Mouse (Mus musculus) hindbrain, embryonic 12.5 days (tissue): ENCODE measurements around the gene Hsd17b1. TPM values are rescaled to one million over a fixed set of nuclear protein-coding genes. Genes with fewer than 3 reads are reported as not detected.
A peak's percentile ranks its signal among the peaks of the same experiment; 100 is the strongest.

ENCODE experiments used
- ATAC-seq: fragments of 200-750 bp; cut with Nextera tagmentation; 2 replicates; pipeline ENCODE4 v1.8.0; 2017; ENCODE audit warnings: moderate TSS enrichment; ENCODE audit not compliant: low FRiP score
- H3K27ac ChIP-seq: fragments of 300-500 bp; sonication (generic); 2 replicates; pipeline ENCODE4 v1.5.1; 2016; ENCODE audit warnings: mild to moderate bottlenecking
- H3K27me3 ChIP-seq: fragments of 300-500 bp; sonication (generic); 2 replicates; pipeline ENCODE4 v1.6.1; 2016; ENCODE audit warnings: mild to moderate bottlenecking
- H3K36me3 ChIP-seq: fragments of 300-500 bp; sonication (generic); 2 replicates; pipeline ENCODE4 v1.6.1; 2016; ENCODE audit warnings: mild to moderate bottlenecking
- H3K4me1 ChIP-seq: fragments of 300-500 bp; sonication (generic); 2 replicates; pipeline ENCODE4 v1.6.1; 2016
- H3K4me2 ChIP-seq: fragments of 300-500 bp; sonication (generic); replicated peaks from 2 replicates; pipeline ENCODE4 v1.6.1; 2016; ENCODE audit warnings: mild to moderate bottlenecking
- H3K4me3 ChIP-seq: fragments of 300-500 bp; sonication (generic); 2 replicates; pipeline ENCODE4 v1.5.1; 2016; ENCODE audit warnings: mild to moderate bottlenecking
- H3K9ac ChIP-seq: fragments of 300-500 bp; sonication (generic); 2 replicates; pipeline ENCODE4 v1.6.1; 2016; ENCODE audit warnings: mild to moderate bottlenecking, moderate library complexity
- H3K9me3 ChIP-seq: fragments of 300-500 bp; sonication (generic); replicated peaks from 2 replicates; pipeline ENCODE4 v1.6.1; 2016; ENCODE audit warnings: mild to moderate bottlenecking
- WGBS: fragments of 180-500 bp; shearing (Covaris S2); methylation state at CpG from one replicate; pipeline ENCODE4 v1.1.7; 2016; 5-methylcytosine and 5-hydroxymethylcytosine counted together
- polyA plus RNA-seq: library from polyadenylated mRNA; unstranded; fragments of >200 nt; fragmentation: Nextera tagmentation; extraction: Ambion mirVana; gene quantifications from 2 replicates; pipeline ENCODE4 v1.2.1, GENCODE M21; 2016

Hsd17b1 gene
- polyA plus RNA-seq, 1 experiment from 2014 or later = 0.26 TPM

DNA sequence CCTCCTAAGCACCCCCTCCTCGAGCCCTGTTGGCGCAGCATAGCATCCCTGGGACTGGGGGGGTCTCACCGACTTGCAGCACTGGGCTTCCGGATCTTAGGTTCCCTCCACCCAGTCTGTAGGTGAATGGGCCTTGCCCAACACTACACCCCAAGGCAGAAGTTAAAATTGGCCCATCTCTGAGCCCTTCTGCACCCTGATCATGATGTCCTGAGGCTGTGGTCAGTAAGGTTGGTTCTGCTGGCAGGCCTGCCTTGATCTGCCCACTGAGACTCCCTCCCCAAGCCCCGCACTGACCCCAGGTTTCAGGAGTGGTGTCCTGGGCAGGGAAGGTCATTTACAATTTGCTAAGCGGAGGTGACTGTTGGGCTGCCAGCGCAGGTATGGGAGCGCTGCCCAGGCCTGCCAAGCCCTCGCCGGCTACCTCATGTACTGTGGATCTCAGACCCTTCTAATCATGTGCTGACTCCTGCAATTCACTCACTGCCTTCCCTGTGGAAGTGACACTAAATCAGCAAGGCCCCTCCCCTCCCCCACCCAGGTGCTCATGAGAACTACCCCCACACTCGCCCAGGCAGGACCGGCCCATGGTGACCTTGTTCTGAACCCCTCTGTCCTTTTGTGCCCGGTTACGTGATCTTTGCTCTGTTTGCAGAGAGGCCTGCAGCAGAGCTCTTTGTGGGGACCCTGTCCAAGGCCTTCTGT, 15.1 kb upstream of the Hsd17b1 start:
- H3K27ac ChIP-seq = peak overlapping the region; percentile 71
- WGBS = 80% methylated on average over 14 of the region's 14 CpGs
- no peak overlapping the region for H3K4me3 ChIP-seq

DNA sequence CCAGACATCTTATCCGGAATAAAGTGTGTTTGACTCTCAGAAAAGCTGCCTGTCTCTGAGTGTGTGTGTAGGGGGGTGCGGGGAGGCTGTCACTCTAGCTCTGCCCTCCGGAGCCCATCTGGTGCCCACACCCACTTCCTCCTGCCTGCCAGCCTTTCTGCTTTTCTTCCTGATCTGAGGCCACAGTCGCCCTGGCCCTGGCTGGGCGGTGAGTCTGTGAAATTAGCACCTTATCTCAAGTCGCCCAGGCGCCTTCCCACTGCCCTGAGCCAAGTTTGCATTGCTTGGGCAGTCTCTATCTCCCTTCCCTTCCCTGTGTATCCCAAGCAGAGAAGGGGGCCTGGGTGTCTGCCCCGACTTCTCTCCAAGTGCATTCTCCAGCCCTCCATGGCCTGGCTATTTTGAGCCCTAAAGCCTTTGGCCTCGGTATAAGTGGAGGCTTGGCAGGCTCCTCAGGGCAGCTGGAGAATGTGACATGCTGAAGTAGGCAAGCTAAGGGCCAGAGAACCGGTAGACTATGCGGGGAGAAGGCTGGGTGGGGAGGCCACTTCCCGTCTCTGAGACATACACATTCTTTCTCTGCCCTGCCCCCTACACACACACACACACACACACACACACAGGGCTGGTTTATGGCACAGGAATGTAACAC, 14.4 kb upstream of the Hsd17b1 start:
- no peak for ATAC-seq
- Histone ChIP-seq H3K27me3 (0 out of 2 replicates have a peak, but pooled peaks cover 2% of the 10 kb centered on the region), H3K9ac (peak overlapping the region; percentile 27), H3K27ac (peak overlapping the region; percentile 71), H3K36me3 (peaks cover 54% of the 10 kb centered on the region), H3K4me3 (no peak overlapping the region), H3K4me1 (peaks cover 19% of the 10 kb centered on the region), H3K9me3 (no peaks in the 10 kb centered on the region), H3K4me2 (no peak overlapping the region)
- 53% methylated on average over 12 of the region's 12 CpGs for WGBS

More for the DNA sequence above, 15.1 kb upstream of the Hsd17b1 start:
- ATAC-seq = no peak
- Histone ChIP-seq H3K9me3 (no peaks in the 10 kb centered on the region), H3K9ac (peak overlapping the region; percentile 27; the same call in 1 of the 2 replicates), H3K36me3 (peaks cover 61% of the 10 kb centered on the region), H3K27me3 (no peaks in the 10 kb centered on the region), H3K4me1 (peaks cover 19% of the 10 kb centered on the region), H3K4me2 (no peak overlapping the region)

DNA sequence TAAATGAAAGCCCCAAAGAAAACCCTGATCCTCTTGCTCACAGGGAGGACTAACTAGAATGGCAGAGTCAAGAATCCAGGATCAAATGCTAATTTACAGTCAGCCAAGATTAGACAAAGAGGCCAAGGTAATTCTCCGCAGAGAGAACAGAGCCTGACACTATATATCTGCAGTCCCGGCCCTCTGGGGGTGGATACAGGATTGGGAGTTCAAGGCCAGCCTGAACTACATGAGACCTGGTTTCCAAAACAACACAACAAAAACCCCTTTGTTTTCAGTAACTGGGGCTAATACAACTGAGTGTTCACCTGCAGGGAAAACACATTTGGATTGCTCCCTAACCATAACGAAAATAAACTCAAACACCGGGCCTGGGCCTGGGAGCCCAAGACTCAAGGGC, 13.7 kb upstream of the Hsd17b1 start:
- Histone ChIP-seq H3K9me3 (no peaks in the 10 kb centered on the region), H3K4me2 (no peak overlapping the region), H3K4me1 (peaks cover 19% of the 10 kb centered on the region), H3K36me3 (peaks cover 48% of the 10 kb centered on the region), H3K4me3 (no peak overlapping the region), H3K27me3 (0 out of 2 replicates have a peak, but pooled peaks cover 2% of the 10 kb centered on the region), H3K9ac (no peak overlapping the region), H3K27ac (peak overlapping the region; percentile 71)
- 86% methylated on average over 4 of the region's 4 CpGs for WGBS
- ATAC-seq = no peak

DNA sequence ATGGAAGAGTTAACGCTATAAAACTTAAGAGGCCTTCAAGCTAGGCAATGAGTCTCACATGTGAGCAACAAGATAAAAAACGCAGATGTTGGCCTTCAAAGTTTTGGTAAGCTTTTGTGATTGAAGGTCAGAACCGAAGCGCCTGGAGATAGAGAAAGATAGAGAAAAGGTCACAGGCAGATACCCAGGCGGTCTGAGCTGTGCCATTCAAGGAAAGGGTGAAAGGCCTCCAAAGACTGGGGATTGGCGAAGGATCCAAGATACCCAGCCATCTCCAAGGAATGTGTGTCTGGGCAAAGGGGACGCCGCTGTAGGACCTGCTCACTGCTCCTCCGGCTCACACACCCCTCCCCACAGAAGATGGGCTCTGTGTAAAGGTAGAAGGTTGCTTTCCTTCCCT, 13.2 kb upstream of the Hsd17b1 start:
- no peak overlapping the region for H3K9ac ChIP-seq
- H3K27ac ChIP-seq = no peak overlapping the region
- no peaks in the 10 kb centered on the region for H3K9me3 ChIP-seq
- no peak overlapping the region for H3K4me2 ChIP-seq
- H3K4me1 ChIP-seq = peaks cover 19% of the 10 kb centered on the region
- H3K27me3 ChIP-seq = 0 out of 2 replicates have a peak, but pooled peaks cover 2% of the 10 kb centered on the region
- H3K4me3 ChIP-seq = no peak overlapping the region
- ATAC-seq = no peak
- WGBS = 96% methylated on average over 9 of the region's 9 CpGs
- peaks cover 43% of the 10 kb centered on the region for H3K36me3 ChIP-seq

DNA sequence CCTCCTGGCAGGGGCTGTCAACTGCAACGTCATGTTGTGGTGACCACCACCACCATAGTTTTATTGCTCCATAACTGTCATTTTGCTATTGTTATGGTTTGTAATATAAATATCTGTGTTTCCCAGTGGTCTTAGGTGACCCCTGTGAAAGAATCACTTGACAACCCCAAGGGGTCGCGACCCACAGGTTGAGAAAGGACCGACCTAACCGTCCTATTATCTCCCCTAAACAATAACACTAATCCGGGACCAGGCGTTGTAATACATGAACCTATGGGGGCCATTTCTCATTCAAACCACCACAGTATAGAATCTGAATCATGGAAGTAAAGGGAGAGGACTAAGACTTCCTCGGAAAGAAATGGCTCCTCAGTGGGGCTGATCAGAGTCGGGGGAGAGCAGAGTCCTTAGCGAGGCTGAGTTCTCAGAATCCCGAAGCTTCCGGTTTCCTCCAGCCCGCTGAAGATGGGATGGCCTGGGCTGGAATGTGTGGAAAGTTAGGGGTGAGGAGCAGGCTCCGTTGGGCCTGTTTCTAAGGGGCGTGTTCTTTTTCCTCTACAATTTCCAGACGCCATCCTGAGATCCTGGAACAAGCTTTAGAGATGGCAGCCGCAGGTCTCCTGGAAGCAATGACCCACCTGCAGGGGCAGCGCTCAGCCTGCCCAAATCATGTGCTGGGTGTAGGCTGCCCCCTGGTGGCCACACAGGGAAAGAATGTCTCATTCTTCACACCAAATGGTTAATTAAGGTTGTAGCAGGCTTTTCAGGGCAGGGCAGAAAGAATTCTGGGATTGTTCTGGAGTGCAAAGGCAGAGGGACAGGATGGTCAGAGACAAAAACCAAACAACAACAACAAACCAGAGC, 11.4 kb upstream of the Hsd17b1 start:
- H3K36me3 ChIP-seq = peaks cover 26% of the 10 kb centered on the region
- peak overlapping the region; percentile 40; the same call in 1 of the 2 replicates for H3K9ac ChIP-seq
- no peak for ATAC-seq
- peak overlapping the region; percentile 23 for H3K4me3 ChIP-seq
- WGBS = 25% methylated on average over 18 of the region's 18 CpGs
- peaks cover 9% of the 10 kb centered on the region for H3K27me3 ChIP-seq
- H3K4me2 ChIP-seq = peak overlapping the region; percentile 53
- H3K27ac ChIP-seq = no peak overlapping the region
- H3K4me1 ChIP-seq = peaks cover 27% of the 10 kb centered on the region
- H3K9me3 ChIP-seq = no peaks in the 10 kb centered on the region

DNA sequence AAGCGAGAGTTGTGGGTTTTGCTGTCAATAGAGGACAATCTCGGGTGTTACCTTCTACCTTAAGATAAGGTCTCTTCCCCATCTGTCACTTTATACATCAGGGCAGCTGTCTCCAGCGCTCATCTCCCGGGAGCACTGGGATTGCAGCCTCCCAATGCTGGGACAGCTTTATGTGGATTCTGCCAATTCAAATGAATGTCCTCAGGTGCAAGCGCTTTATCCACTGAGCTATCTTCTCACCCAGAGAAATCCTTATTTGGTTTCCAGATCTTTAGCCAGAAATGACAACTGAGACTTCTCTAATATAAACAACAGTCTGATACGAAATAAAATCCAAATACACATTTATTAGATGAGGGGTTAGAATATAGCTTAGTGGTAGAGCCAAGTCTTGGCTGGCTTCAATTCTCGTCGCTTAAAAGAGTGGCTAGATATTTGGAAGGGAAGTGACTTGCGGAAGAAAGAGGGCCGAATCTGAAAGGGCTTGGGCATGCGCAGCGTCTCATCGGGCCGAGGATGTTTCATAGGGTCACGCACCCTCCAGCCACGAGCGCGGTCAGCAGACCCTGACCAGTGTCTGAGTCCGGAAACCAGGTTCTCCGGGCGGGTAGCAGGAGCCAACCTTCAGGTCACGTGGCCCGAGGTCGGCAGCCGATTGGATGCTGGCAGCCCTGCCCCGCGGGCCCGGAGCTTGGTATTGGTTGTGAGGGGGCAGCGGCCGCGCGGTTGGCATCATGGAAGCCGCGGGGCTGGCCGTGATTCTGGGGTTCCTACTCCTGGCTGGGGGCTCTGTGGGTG, 8.6 kb upstream of the Hsd17b1 start, which contains the start of gene Naglu:
Gene Naglu (plus strand): TSS at position 622 of the 798 bp plus-strand sequence.
- peaks cover 9% of the 10 kb centered on the region for H3K27me3 ChIP-seq
- H3K9me3 ChIP-seq = no peaks in the 10 kb centered on the region
- ATAC-seq = peak; percentile 87
- no peaks in the 10 kb centered on the region for H3K36me3 ChIP-seq
- 5% methylated on average over 35 of the region's 35 CpGs for WGBS
- H3K4me2 ChIP-seq = peak within 1 kb of the TSS; percentile 98
- H3K9ac ChIP-seq = peak within 1 kb of the TSS; percentile 87
- H3K27ac ChIP-seq = 0 out of 2 replicates have a peak within 1 kb of the TSS, but pooled peaks have one; percentile 17
- H3K4me3 ChIP-seq = peak within 1 kb of the TSS; percentile 80
- peaks cover 12% of the 10 kb centered on the region for H3K4me1 ChIP-seq

DNA sequence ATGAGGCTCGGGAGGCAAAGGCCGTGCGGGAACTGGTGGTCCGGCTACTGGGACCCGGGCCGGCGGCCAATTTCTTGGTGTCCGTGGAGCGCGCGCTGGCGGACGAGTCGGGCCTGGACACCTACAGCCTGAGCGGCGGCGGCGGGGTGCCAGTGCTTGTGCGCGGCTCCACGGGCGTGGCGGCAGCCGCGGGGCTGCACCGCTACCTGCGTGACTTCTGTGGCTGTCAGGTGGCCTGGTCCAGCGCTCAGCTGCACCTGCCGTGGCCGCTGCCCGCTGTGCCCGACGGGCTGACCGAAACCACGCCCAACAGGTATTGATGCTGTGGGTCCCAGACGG, 8.1 kb upstream of the Hsd17b1 start:
- no peaks in the 10 kb centered on the region for H3K9me3 ChIP-seq

DNA sequence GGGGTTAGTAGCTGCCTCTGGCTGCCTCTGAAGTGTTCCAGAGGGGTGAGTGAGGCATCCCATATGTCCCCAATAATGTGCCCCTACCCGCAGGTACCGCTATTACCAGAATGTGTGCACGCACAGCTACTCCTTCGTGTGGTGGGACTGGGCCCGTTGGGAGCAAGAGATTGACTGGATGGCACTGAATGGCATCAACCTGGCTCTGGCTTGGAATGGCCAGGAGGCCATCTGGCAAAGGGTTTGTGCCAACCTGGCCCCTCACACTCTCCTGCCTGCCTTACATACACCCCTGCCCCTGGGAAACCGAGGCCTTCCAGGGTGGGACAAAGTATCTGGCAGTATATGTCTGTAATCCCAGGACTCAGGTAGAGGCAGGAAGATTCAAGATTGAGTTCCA, 7.2 kb upstream of the Hsd17b1 start:
- H3K9me3 ChIP-seq = no peaks in the 10 kb centered on the region
- H3K4me1 ChIP-seq = peaks cover 12% of the 10 kb centered on the region
- 73% methylated on average over 6 of the region's 6 CpGs for WGBS
- H3K36me3 ChIP-seq = no peaks in the 10 kb centered on the region
- H3K4me3 ChIP-seq = peak overlapping the region; percentile 80
- peak overlapping the region; percentile 98 for H3K4me2 ChIP-seq
- no peak for ATAC-seq
- peaks cover 9% of the 10 kb centered on the region for H3K27me3 ChIP-seq
- no peak overlapping the region for H3K27ac ChIP-seq
- no peak overlapping the region; the same call in 1 of the 2 replicates for H3K9ac ChIP-seq

More for the DNA sequence above, 8.1 kb upstream of the Hsd17b1 start:
- H3K4me3 ChIP-seq = peak overlapping the region; percentile 80
- under 1% methylated on average over 36 of the region's 36 CpGs for WGBS
- no peaks in the 10 kb centered on the region for H3K36me3 ChIP-seq
- peak overlapping the region; percentile 87 for H3K9ac ChIP-seq
- ATAC-seq = peak; percentile 57
- H3K4me2 ChIP-seq = peak overlapping the region; percentile 98
- H3K27ac ChIP-seq = 0 out of 2 replicates have a peak overlapping the region, but pooled peaks have one; percentile 17
- peaks cover 12% of the 10 kb centered on the region for H3K4me1 ChIP-seq
- peaks cover 9% of the 10 kb centered on the region for H3K27me3 ChIP-seq

DNA sequence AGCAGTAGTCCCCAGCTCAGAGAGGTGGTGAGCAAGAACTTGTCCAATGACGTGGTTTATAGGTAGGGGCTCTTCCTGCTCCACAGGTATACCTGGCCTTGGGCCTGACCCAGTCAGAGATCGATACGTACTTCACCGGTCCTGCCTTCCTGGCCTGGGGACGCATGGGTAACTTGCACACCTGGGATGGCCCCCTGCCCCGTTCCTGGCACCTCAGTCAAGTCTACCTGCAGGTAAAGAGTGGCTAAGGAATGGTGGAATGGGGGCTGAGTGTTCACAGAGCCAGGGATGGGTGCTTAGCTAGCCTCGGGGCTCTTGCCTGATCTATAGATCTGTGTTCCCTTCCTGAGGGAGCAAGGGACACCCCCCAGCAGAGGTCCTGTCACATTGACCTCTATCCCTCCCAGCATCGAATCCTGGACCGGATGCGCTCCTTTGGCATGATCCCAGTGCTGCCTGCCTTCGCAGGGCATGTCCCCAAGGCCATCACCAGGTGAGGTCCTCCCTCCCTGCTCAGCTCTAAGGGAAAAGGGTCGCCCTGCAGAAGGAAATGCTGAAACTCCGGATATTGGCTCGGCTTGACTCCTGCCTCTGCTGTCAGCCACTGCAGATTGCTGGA, 6.3 kb upstream of the Hsd17b1 start:
- ATAC-seq = no peak
- Histone ChIP-seq H3K27me3 (peaks cover 16% of the 10 kb centered on the region), H3K4me2 (no peak overlapping the region), H3K27ac (no peak overlapping the region), H3K9me3 (no peaks in the 10 kb centered on the region), H3K36me3 (peaks cover 2% of the 10 kb centered on the region; the same call in 1 of the 2 replicates), H3K9ac (no peak overlapping the region), H3K4me1 (peaks cover 8% of the 10 kb centered on the region), H3K4me3 (no peak overlapping the region)
- WGBS = 72% methylated on average over 14 of the region's 14 CpGs

DNA sequence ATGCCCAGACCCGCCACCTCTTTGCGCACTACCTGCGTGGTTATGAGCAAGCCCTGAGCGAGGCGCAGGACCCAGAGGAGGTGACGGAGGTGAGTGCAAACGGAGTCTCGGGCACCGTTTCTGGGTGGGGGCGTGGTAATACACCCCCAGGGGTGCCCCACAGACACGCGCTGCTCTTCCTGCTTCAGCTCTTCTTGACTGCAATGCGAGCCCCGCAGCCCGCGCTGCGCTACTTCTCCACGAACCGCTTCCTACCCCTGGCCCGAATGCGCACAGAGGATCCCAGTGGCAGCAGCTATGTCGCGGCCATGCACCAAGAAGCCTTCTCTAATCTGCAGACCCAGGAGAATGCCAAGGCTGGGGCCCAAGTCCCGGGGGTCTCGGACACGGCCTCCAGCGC, 1.5 kb downstream of the Hsd17b1 start:
- H3K4me1 ChIP-seq = peaks cover 23% of the 10 kb centered on the region
- H3K27me3 ChIP-seq = peaks cover 53% of the 10 kb centered on the region
- 4% methylated on average over 27 of the region's 27 CpGs for WGBS
- H3K9ac ChIP-seq = no peak overlapping the region
- peak overlapping the region; percentile 11; the same call in 1 of the 2 replicates for H3K4me3 ChIP-seq
- no peaks in the 10 kb centered on the region for H3K9me3 ChIP-seq
- no peak overlapping the region for H3K27ac ChIP-seq
- H3K4me2 ChIP-seq = peak overlapping the region; percentile 24; the same call in 1 of the 2 replicates
- H3K36me3 ChIP-seq = peaks cover 9% of the 10 kb centered on the region; the same call in 1 of the 2 replicates
- ATAC-seq = no peak

DNA sequence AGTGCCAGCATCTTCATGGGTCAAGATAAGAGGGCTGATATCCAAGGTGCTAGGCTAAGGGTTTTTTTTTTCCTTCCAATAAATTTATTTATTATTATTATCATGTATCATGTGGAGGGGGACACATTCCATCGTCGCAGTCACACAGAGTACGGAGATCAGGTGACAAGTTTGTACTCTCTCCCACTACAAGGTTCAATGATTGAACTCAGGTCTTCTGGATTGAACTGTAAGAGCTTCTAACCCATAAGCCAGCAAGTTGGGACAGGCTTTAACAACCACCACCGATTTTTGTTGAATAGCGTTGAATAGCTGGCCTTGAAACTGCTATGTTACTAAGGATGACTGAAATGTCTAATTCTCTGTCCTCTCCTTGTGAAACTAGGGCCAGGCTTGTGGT, 2.2 kb downstream of the Hsd17b1 start:
- no peak for ATAC-seq
- H3K27me3 ChIP-seq = peaks cover 53% of the 10 kb centered on the region
- peaks cover 23% of the 10 kb centered on the region for H3K4me1 ChIP-seq
- H3K36me3 ChIP-seq = peaks cover 13% of the 10 kb centered on the region
- no peak overlapping the region for H3K9ac ChIP-seq
- no peak overlapping the region for H3K4me2 ChIP-seq
- no peak overlapping the region for H3K27ac ChIP-seq
- WGBS = 65% methylated on average over 5 of the region's 5 CpGs
- no peaks in the 10 kb centered on the region for H3K9me3 ChIP-seq
- H3K4me3 ChIP-seq = no peak overlapping the region
